Mouse (Mus musculus) A20 (cell line): ENCODE results near the gene Ppard.

Experiments
- DNase-seq: peaks from one replicate; pipeline ENCODE4 v3.0.0-alpha.2; 2011; ENCODE audit warnings: low read depth, low spot score

The Ppard gene

GRCm38 (mm10) chr17:28335267-28335666, 102.8 kb downstream of the Ppard start:
- no peak for DNase-seq

GRCm38 (mm10) chr17:28337547-28337946, 105.0 kb downstream of the Ppard start:
- no peak for DNase-seq

GRCm38 (mm10) chr17:28340578-28340977, 108.1 kb downstream of the Ppard start:
- no peak for DNase-seq

GRCm38 (mm10) chr17:28341091-28341490, 108.6 kb downstream of the Ppard start:
- peak; percentile 60 for DNase-seq

- DNase-seq, result no peak
Observed at GRCm38 (mm10) chr17:28344050-28344607, 111.6 kb downstream of the Ppard start.

GRCm38 (mm10) chr17:28344670-28345069, 112.2 kb downstream of the Ppard start:
- DNase-seq, result no peak

- no peak for DNase-seq
Observed at GRCm38 (mm10) chr17:28345271-28345721, 112.8 kb downstream of the Ppard start.

- no peak for DNase-seq
Observed at GRCm38 (mm10) chr17:28345882-28346281, 113.4 kb downstream of the Ppard start.

- no peak for DNase-seq
Observed at GRCm38 (mm10) chr17:28347327-28347726, 114.8 kb downstream of the Ppard start.

GRCm38 (mm10) chr17:28348211-28348610, 115.7 kb downstream of the Ppard start:
- DNase-seq, result no peak

- no peak for DNase-seq
Observed at GRCm38 (mm10) chr17:28349264-28349880, 116.9 kb downstream of the Ppard start.

- DNase-seq, result no peak
Observed at GRCm38 (mm10) chr17:28349901-28350465, 117.5 kb downstream of the Ppard start.

GRCm38 (mm10) chr17:28350466-28351352, 118.2 kb downstream of the Ppard start, which contains the start of gene Tead3:
Gene Tead3 (minus strand): TSS chr17:28350817.
- DNase-seq, result peak; percentile 79
